Mouse (Mus musculus) ES-E14 (cell line): ENCODE data around the gene Akap1. TPM values are rescaled to one million over a fixed set of nuclear protein-coding genes. Genes with fewer than 3 reads are reported as not detected.

Experiments used
- DNase-seq: peaks from one replicate; pipeline ENCODE4 v3.0.0-alpha.2; 2013; ENCODE audit warnings: low read depth, low spot score
- H3K27ac ChIP-seq: 2 replicates; pipeline ENCODE4 v1.5.1; 2012; ENCODE audit warnings: low read depth, mild to moderate bottlenecking, low read length, moderate library complexity, mixed read lengths; ENCODE audit not compliant: poor library complexity, insufficient read depth, severe bottlenecking
- H3K36me3 ChIP-seq: 2 replicates; pipeline ENCODE4 v1.6.1; 2012; ENCODE audit warnings: mild to moderate bottlenecking, low read length, moderate library complexity, mixed read lengths; ENCODE audit not compliant: control insufficient read depth, poor library complexity, insufficient read depth, severe bottlenecking
- H3K4me1 ChIP-seq, 2 experiments: fragments of 150-350 bp in 1 of 2; sonication (generic) in 1 of 2; 2 replicates each; pipeline ENCODE4 v1.6.1; 2012; ENCODE audit warnings: low read length in 2 of 2, mild to moderate bottlenecking in 1 of 2, mixed read lengths in 1 of 2; ENCODE audit not compliant: control insufficient read depth in 2 of 2, insufficient read depth in 2 of 2, poor library complexity in 1 of 2
- H3K4me3 ChIP-seq, 2 experiments: fragments of 150-350 bp in 1 of 2; sonication (generic) in 1 of 2; 2 replicates each; pipeline ENCODE4 v1.5.1; 2012; ENCODE audit warnings: low read length in 2 of 2, low read depth in 1 of 2, mild to moderate bottlenecking in 1 of 2, mixed read lengths in 1 of 2; ENCODE audit not compliant: insufficient read depth in 1 of 2, poor library complexity in 1 of 2, severe bottlenecking in 1 of 2
- H3K9ac ChIP-seq: 2 replicates; pipeline ENCODE4 v1.6.1; 2012; ENCODE audit warnings: low read depth, mild to moderate bottlenecking, low read length, mixed read lengths; ENCODE audit not compliant: poor library complexity, insufficient read depth, severe bottlenecking
- H3K9me3 ChIP-seq: fragments of 150-350 bp; sonication (generic); 2 replicates; pipeline ENCODE4 v1.6.1; 2012; ENCODE audit warnings: low read depth, mild to moderate bottlenecking, low read length; ENCODE audit not compliant: control insufficient read depth, insufficient read depth
- CHD2 ChIP-seq: IDR thresholded peaks from 2 replicates; pipeline ENCODE4 v1.6.1; 2014; ENCODE audit warnings: mild to moderate bottlenecking, low read depth, low read length, inconsistent platforms
- HCFC1 ChIP-seq: IDR thresholded peaks from 2 replicates; pipeline ENCODE4 v1.6.1; 2012; ENCODE audit warnings: low read length, inconsistent platforms, borderline replicate concordance; ENCODE audit not compliant: insufficient read depth
- MAFK ChIP-seq: IDR thresholded peaks from 2 replicates; pipeline ENCODE4 v1.6.1; 2014; ENCODE audit warnings: mild to moderate bottlenecking, low read depth, low read length, inconsistent platforms; ENCODE audit not compliant: insufficient read depth
- ZC3H11A ChIP-seq: IDR thresholded peaks from 2 replicates; pipeline ENCODE4 v1.6.1; 2012; ENCODE audit warnings: low read depth, mild to moderate bottlenecking, inconsistent platforms, low read length, borderline replicate concordance
- ZNF384 ChIP-seq: IDR thresholded peaks from 2 replicates; pipeline ENCODE4 v1.6.1; 2012; ENCODE audit warnings: low read depth, low read length, inconsistent platforms
- in situ Hi-C, 2 experiments: fragments of 600-800 bp; cut with MboI; formaldehyde crosslinking; loops; one replicate each; pipeline ENCODE4 v1.15.1; 2025; ENCODE audit warnings: low sequenced_read_pairs in 2 of 2, inconsistent platforms in 1 of 2; ENCODE audit not compliant: unreplicated experiment in 2 of 2
- total RNA-seq: library from RNA; depleted of rRNA; stranded (reverse); fragments of 300-350 nt; gene quantifications from 2 replicates; pipeline ENCODE4 v1.2.3, GENCODE M21; 2012

The Akap1 gene
- total RNA-seq, 1 experiment = 184 TPM

- peak; percentile 56 for DNase-seq
- Histone ChIP-seq H3K9ac (no peak overlapping the region), H3K4me1 (no peaks in the 10 kb centered on the region), H3K9me3 (no peaks in the 10 kb centered on the region), H3K4me3 (no peak overlapping the region), H3K36me3 (peaks cover 39% of the 10 kb centered on the region), H3K27ac (no peak overlapping the region)
- in situ Hi-C loops = no loop called here
- TF ChIP-seq CHD2 = no peak
- no peak for TF ChIP-seq MAFK
- TF ChIP-seq ZNF384 = no peak
- no peak for TF ChIP-seq HCFC1
- no peak for TF ChIP-seq ZC3H11A
These were observed 34.1 kb downstream of the Akap1 start for GRCm38 (mm10) chr11:88830257-88830804.

- H3K4me1 ChIP-seq = no peaks in the 10 kb centered on the region
- no peak overlapping the region for H3K27ac ChIP-seq
- TF ChIP-seq CHD2 (no peak), ZNF384 (peak; percentile 90), MAFK (no peak), ZC3H11A (no peak)
- no peak overlapping the region for H3K9ac ChIP-seq
- H3K9me3 ChIP-seq = no peaks in the 10 kb centered on the region
- no peak for DNase-seq
- in situ Hi-C loops = loop anchor here (5.0 to 10.0 kb wide), 5 partner anchors 524 to 864 kb away; partner anchors contain the start of gene Ccdc182 (in 1 of the 2)
- H3K4me3 ChIP-seq = no peak overlapping the region
- peaks cover 21% of the 10 kb centered on the region for H3K36me3 ChIP-seq
These were observed 35.9 kb downstream of the Akap1 start for GRCm38 (mm10) chr11:88828528-88828927.

GRCm38 (mm10) chr11:88825909-88826308 is 38.5 kb downstream of the Akap1 start:
- TF ChIP-seq HCFC1 (no peak), CHD2 (no peak), ZC3H11A (no peak), ZNF384 (no peak), MAFK (no peak)
- DNase-seq = no peak
- Histone ChIP-seq H3K4me1 (peaks cover 0 to 3% of the 10 kb centered on the region in 2 experiments; a peak in 1 of 4 replicates), H3K36me3 (peaks cover 7% of the 10 kb centered on the region), H3K27ac (no peak overlapping the region), H3K4me3 (no peak overlapping the region), H3K9me3 (no peaks in the 10 kb centered on the region), H3K9ac (no peak overlapping the region)
- in situ Hi-C loops = loop anchor here (5.0 to 10.0 kb wide), 5 partner anchors 521 to 861 kb away; partner anchors contain the start of gene Ccdc182 (in 1 of the 2)

- no peak overlapping the region for H3K9ac ChIP-seq
- peaks cover 0 to 3% of the 10 kb centered on the region in 2 experiments; a peak in 1 of 4 replicates for H3K4me1 ChIP-seq
These were observed 41.4 kb downstream of the Akap1 start for GRCm38 (mm10) chr11:88822991-88823390.

GRCm38 (mm10) chr11:88822526-88822925 is 41.9 kb downstream of the Akap1 start:
- Histone ChIP-seq H3K9me3 (no peaks in the 10 kb centered on the region), H3K9ac (no peak overlapping the region), H3K4me1 (peaks cover 2 to 4% of the 10 kb centered on the region in 2 experiments; a peak in 1 of 4 replicates), H3K27ac (no peak overlapping the region), H3K36me3 (no peaks in the 10 kb centered on the region), H3K4me3 (no peak overlapping the region)
- TF ChIP-seq ZNF384 (no peak), HCFC1 (no peak), MAFK (no peak), ZC3H11A (no peak), CHD2 (no peak)
- no peak for DNase-seq
- in situ Hi-C loops = loop anchor here (10.0 kb wide), 4 partner anchors 518 to 858 kb away; partner anchors contain the start of gene Ccdc182 (in 1 of the 2)

More at GRCm38 (mm10) chr11:88822991-88823390, 41.4 kb downstream of the Akap1 start:
- DNase-seq = peak; percentile 85
- in situ Hi-C loops = loop anchor here (10.0 kb wide), 4 partner anchors 518 to 858 kb away; partner anchors contain the start of gene Ccdc182 (in 1 of the 2)
- Histone ChIP-seq H3K9me3 (no peaks in the 10 kb centered on the region), H3K27ac (no peak overlapping the region), H3K36me3 (no peaks in the 10 kb centered on the region), H3K4me3 (peak overlapping the region in 1 of 2 experiments; percentile 45; a peak in 2 of 4 replicates)
- TF ChIP-seq HCFC1 (no peak), ZC3H11A (peak; percentile 96), ZNF384 (0 out of 2 replicates have a peak, but pooled peaks have one; percentile 26)
